Mouse (Mus musculus): Measurements from ENCODE around the gene Kpna6.

Gene Kpna6

DNA sequence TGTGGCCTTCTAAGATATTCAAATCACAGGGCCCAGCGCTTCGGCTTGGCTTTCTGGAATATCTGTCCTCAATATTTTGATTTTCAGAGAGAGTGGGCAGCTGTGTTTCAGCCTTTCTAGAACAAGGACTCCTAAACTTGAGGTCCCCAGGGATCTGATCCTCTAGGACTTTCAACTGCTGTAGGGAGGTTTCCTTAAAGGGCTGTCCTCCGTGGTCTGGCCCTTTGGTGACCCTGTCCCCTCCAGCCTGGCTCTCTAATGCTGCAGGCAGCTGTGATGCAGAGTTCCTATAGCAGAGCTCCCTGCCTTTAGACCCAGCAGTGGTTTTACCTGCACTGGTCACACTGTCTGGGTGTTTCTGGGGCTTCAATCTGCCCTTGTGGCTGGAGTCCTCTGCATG, 55.9 kb downstream of the Kpna6 start:
- DNase-seq: no peak

DNA sequence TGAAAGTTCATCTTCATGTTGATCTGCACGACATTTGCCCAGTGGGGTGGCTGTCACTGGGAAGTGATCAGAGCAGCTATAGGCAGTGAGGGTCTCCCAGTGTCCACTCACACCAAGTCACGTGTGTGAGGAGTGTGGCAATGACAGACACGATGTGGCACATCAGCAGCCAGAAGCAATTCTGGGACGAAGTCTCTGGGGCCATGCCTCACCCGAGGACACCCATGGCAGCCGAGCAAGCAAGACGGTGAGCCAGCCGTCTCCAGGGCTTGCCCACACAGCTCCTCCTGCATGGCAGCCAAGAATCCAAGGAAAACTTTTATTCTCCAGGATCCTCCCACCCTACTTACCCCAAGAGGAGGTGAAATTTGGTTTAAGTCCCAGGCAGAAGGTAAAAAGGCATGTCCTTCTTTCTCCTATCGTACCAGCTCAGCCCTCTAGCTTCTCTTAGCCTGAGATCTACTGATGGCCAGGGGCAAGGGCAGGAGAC, 56.7 kb downstream of the Kpna6 start:
- DNase-seq: no peak

DNA sequence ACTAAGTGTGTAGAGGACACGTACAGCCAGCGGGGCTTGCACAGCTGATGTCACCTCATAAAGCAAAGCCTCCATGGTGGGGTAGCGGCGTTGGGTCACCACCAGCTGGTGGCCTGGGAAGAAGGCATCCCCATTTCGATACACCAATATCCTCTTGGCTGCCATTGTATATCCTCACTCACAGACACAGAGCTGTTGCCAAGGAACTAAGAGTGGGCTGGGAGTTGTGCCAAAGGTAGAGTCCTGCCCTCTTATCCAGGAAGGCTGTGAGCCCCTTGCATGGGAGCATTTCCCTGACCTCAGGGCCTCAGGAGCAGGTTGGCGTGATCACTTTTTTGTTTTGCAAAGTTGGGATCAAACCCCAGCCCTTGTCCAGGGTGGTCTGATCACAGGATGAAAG, 58.5 kb downstream of the Kpna6 start, which contains the start of gene Dcdc2b:
TSS of gene Dcdc2b (minus strand) at position 165 of the 400 bp plus-strand sequence.
- no peak for DNase-seq

DNA sequence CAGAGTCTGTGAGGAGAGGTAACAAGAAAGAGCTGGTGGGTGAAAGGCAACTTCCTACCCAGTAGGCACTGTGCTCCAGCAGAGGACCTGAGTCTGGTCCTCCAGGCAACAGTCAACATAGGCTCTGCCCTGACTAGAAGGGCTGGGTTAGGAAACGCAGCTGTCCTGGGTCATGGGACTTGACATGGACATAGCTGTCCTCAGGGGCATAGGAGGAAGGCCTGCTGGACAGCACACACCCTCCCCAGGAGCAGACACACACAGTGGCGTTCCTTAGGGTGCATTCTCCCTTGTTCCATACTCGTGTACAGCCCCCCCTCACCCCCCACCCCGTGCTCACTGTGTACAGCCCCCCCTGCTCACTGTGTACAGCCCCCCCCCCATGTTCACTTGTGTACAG, 62.1 kb downstream of the Kpna6 start:
- DNase-seq: no peak

DNA sequence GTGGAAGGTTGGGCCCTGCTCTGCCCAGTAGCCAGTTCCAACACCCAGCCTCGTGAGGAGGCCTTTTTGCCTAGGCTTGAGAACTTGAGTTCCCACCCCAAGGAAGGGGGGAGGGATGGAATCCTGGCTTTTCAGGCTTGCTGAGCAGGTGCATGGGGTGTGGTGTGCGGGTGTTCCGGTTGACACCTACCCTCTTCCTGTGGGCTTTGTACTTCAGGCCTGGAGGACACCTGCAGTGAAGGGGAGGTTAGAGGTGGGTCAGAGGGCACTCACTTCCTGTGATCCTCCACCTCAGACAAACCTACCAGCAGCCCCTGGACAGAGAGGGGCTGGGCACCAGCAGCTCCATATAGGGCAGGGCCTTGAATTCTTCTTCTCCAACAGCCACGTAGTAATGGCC, 62.5 kb downstream of the Kpna6 start:
- DNase-seq: peak in 1 of 2 experiments; percentile 25

DNA sequence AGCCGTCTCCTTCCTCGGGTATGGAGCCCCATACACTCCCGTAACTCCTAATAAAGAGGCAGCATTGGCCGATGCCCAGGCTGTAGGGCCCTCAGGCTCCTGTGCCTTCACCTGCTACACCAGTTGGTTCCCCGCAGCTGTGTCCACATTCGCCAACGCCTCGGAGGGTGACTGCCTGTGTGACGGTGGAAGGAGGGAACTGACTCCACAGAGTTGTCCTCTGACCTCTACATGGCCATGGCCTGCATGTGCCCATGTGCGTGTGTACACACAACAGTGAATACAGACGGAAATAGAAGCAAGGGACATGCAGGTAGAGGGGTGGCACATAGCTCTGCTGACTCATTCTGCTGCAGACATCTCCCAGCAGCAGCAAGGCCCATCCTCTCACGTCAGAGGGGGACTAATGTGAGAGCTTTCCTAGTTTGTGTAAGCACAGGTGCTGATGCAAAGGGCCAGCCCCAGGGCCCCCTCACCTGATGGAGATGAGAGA, 63.4 kb downstream of the Kpna6 start:
- peak in 1 of 2 experiments; percentile 37 for DNase-seq

DNA sequence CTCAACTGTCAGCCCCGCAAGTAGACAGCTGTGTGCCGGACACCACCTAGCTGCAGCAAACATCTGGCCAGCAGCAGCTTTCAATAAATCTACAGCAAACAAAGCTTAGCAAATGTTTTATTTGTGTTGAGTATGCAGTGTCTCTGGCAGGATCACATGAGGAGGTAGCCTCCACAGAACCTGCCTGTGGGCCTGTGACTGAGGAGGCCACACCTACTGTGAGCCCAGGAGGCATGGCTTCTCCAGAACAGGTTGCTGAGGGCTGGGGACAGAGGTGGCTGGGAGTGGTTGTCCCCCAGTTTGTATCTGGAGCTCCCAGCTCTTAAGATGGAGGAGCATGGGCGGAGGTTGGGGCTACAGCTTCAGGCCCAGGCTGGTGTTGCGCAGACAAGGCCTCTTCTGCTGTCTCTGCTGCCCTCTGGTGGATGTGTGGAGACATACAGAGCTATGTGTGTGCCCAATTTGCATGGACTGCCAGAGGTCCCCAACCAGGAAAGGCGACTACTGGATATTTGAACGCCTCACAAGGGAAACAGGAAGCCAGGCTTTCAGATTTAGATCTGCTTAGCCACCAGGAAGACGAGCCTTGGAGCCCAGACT, 64.0 kb downstream of the Kpna6 start:
- peak; percentile 87 to 89 for DNase-seq

DNA sequence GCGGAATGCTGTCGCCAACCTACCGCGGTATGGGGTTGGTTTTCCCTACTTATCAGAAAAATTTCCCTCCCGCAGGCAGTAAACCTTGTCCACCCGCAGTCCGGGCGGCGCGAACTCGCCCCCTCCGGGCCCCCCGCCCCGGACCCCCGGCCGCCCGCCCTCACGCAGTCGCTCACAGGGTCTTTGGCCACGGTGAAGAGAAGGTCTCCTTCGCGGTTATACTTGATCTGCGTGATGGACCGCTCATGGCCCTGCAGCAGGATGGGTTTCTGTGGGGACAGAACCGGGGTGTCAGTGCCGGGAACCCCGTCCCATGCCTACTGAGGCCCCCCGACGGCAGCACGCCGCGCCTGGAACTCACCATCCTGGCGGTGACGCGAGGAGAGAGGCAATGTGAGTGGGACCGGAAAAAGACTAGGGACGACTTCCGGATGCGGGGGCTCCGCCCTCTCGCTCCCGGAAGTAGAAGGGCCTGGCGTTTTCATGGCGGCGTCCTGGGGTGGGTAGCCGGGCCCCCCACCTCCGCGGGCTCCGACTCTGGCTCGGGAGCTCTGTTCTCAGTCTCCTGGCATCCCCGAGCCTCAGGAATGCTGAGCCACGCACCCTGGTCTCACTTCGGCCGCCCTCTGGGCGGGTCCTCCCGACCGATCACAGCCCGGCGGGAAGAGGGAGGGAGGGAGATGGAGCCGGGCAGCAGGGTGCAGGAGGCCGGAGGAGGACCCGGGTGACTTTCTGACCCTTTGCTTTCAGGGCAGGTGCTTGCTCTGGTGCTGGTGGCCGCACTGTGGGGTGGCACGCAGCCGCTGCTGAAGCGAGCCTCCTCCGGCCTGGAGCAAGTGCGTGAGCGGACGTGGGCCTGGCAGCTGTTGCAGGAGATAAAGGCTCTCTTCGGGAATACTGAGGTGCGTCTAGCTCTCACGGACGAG, 72.1 kb downstream of the Kpna6 start, which contains the start of the genes Eif3i and Tmem234:
TSS of gene Eif3i (minus strand) at position 416 of the 926 bp plus-strand sequence.
TSS of gene Tmem234 (plus strand) at position 436 of the 926 bp plus-strand sequence.
- peak; percentile 83 to 92 for DNase-seq

Measured in kidney, postnatal 25 days (tissue).